Mouse (Mus musculus) C2C12 (cell line): Measurements from ENCODE around the gene Borcs5.

ENCODE experiments used
- CTCF ChIP-seq: IDR thresholded peaks from one replicate; pipeline ENCODE4 v1.5.1; 2011; ENCODE audit not compliant: control insufficient read depth, insufficient read depth, insufficient read length
- USF1 ChIP-seq: IDR thresholded peaks from one replicate; pipeline ENCODE4 v1.6.1; 2011; ENCODE audit warnings: low read depth, mild to moderate bottlenecking, control low read depth, moderate library complexity

DNA sequence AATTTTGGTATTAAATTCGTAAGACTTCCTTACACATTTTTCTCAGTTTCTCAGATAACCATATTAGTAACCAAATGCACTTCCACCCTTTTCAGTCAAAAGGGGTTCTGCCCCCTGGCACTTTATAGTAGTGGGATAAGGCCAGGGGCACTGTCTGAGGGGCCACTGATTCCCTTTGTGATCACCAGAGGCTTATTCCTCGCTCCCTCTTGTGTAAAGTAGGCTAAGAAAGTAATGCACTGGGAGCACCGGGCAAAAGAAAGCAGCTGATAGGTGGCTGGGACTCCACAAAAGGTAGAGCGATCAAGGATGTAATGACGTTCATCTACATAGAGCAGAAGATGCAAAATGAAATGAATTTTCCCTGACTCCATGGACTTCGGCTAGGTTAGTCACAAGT lies 46.2 kb downstream of the Borcs5 start:
- no peak for TF ChIP-seq CTCF
- TF ChIP-seq USF1 = no peak
